Mouse (Mus musculus) CH12.LX (cell line): ENCODE results near the gene Ubxn2a.

Source experiments
- CHD1 ChIP-seq: IDR thresholded peaks from 2 replicates; pipeline ENCODE4 v1.6.1; 2012; ENCODE audit warnings: low read depth, low read length, improper control_type of control experiment, inconsistent platforms
- CTCF ChIP-seq, 2 experiments: IDR thresholded peaks in 1 of 2; conservative IDR thresholded peaks in 1 of 2; 2 replicates each; pipeline ENCODE4 v1.5.1; 2011 to 2012; ENCODE audit warnings: low read depth in 2 of 2, low read length in 2 of 2, improper control_type of control experiment in 1 of 2, inconsistent platforms in 1 of 2, mild to moderate bottlenecking in 1 of 2, moderate library complexity in 1 of 2
- EP300 ChIP-seq: IDR thresholded peaks from 2 replicates; pipeline ENCODE4 v1.6.1; 2011; ENCODE audit warnings: low read length, improper control_type of control experiment
- ETS1 ChIP-seq: conservative IDR thresholded peaks from 2 replicates; pipeline ENCODE4 v1.6.1; 2012; ENCODE audit warnings: low read depth, mild to moderate bottlenecking, inconsistent platforms, low read length, improper control_type of control experiment, moderate library complexity
- HCFC1 ChIP-seq: IDR thresholded peaks from 2 replicates; pipeline ENCODE4 v1.6.1; 2012; ENCODE audit warnings: low read depth, mild to moderate bottlenecking, inconsistent platforms, low read length, improper control_type of control experiment
- MAFK ChIP-seq: IDR thresholded peaks from 2 replicates; pipeline ENCODE4 v1.6.1; 2011; ENCODE audit warnings: low read length, improper control_type of control experiment; ENCODE audit not compliant: insufficient replicate concordance
- MAZ ChIP-seq: IDR thresholded peaks from 2 replicates; pipeline ENCODE4 v1.6.1; 2012; ENCODE audit warnings: low read depth, mild to moderate bottlenecking, inconsistent platforms, low read length, improper control_type of control experiment, moderate library complexity
- POLR2A ChIP-seq: IDR thresholded peaks from 2 replicates; pipeline ENCODE4 v1.6.1; 2011; ENCODE audit warnings: low read depth, mild to moderate bottlenecking, improper control_type of control experiment, low read length
- POLR2AphosphoS2 ChIP-seq: IDR thresholded peaks from 2 replicates; pipeline ENCODE4 v1.6.1; 2011; ENCODE audit warnings: low read depth, low read length, improper control_type of control experiment
- RAD21 ChIP-seq: IDR thresholded peaks from 2 replicates; pipeline ENCODE4 v1.6.1; 2011; ENCODE audit warnings: low read depth, mild to moderate bottlenecking, low read length, improper control_type of control experiment, moderate library complexity
- SMC3 ChIP-seq: IDR thresholded peaks from 2 replicates; pipeline ENCODE4 v1.6.1; 2011; ENCODE audit warnings: low read depth, low read length, improper control_type of control experiment
- TCF12 ChIP-seq: IDR thresholded peaks from 2 replicates; pipeline ENCODE4 v1.6.1; 2014; ENCODE audit warnings: low read depth, mild to moderate bottlenecking, inconsistent platforms, low read length, improper control_type of control experiment
- USF1 ChIP-seq: IDR thresholded peaks from 2 replicates; pipeline ENCODE4 v1.6.1; 2014; ENCODE audit warnings: low read depth, mild to moderate bottlenecking, inconsistent platforms, low read length, improper control_type of control experiment
- ZC3H11A ChIP-seq: IDR thresholded peaks from 2 replicates; pipeline ENCODE4 v1.6.1; 2012; ENCODE audit warnings: low read depth, mild to moderate bottlenecking, inconsistent platforms, low read length, improper control_type of control experiment

GRCm38 (mm10) chr12:4859241-4859914 is 48.1 kb downstream of the Ubxn2a start:
- TF ChIP-seq CTCF (conservative IDR thresholded peaks at IDR 0.05 in 1 of 2, IDR thresholded peaks at IDR 0.05 in 1 of 2; ENCODE audit: low read depth in 2 of 2, low read length in 2 of 2) (no peak), SMC3 (no peak), POLR2AphosphoS2 (no peak), TCF12 (no peak), MAZ (no peak), MAFK (no peak), POLR2A (no peak), EP300 (no peak), ZC3H11A (no peak), USF1 (no peak), ETS1 (no peak), RAD21 (no peak), CHD1 (no peak), HCFC1 (no peak)
